Mouse (Mus musculus) brain, embryonic 14.5 days (tissue): ENCODE measurements around the gene B4galnt3.

Experiments used
- CTCF ChIP-seq: fragments of 200-500 bp; IDR thresholded peaks from 2 replicates; pipeline ENCODE4 v1.5.1; 2012; ENCODE audit warnings: inconsistent platforms, mild to moderate bottlenecking, moderate library complexity, borderline replicate concordance; ENCODE audit not compliant: insufficient read depth, insufficient read length; ENCODE audit errors: extremely low read depth
- POLR2A ChIP-seq: fragments of 200-500 bp; IDR thresholded peaks from 2 replicates; pipeline ENCODE4 v1.6.1; 2012; ENCODE audit warnings: mild to moderate bottlenecking, inconsistent platforms, borderline replicate concordance; ENCODE audit not compliant: poor library complexity, insufficient read depth, insufficient read length, severe bottlenecking; ENCODE audit errors: extremely low read depth

- TF ChIP-seq POLR2A (no peak), CTCF (no peak)
Observed at GRCm38 (mm10) chr6:120274887-120275286, 19.5 kb downstream of the B4galnt3 start.
